Mouse (Mus musculus) brown adipose tissue, adult 24 weeks (tissue): ENCODE measurements around the gene Ctbp1. TPM values are rescaled to one million over a fixed set of nuclear protein-coding genes. Genes with fewer than 3 reads are reported as not detected.
A peak's percentile ranks its signal among the peaks of the same experiment; 100 is the strongest.

ENCODE experiments used
- H3K27ac ChIP-seq: fragments of 200-500 bp; replicated peaks from 2 replicates; pipeline ENCODE4 v1.5.1; 2012; ENCODE audit warnings: low read depth, mild to moderate bottlenecking, low read length
- H3K4me1 ChIP-seq: fragments of 200-500 bp; 2 replicates; pipeline ENCODE4 v1.6.1; 2012; ENCODE audit warnings: low read length, mixed read lengths; ENCODE audit not compliant: control insufficient read depth, insufficient read depth, insufficient read length
- H3K4me3 ChIP-seq: fragments of 200-500 bp; 2 replicates; pipeline ENCODE4 v1.5.1; 2012; ENCODE audit warnings: low read depth, mild to moderate bottlenecking, low read length, moderate library complexity; ENCODE audit not compliant: insufficient read depth
- polyA plus RNA-seq: library from polyadenylated mRNA; stranded (reverse); fragments of >200 nt; gene quantifications from 2 replicates; pipeline ENCODE4 v1.2.4, GENCODE M21; 2012; ENCODE audit not compliant: missing spikeins, insufficient read depth, insufficient read length

Gene Ctbp1
- polyA plus RNA-seq, 1 experiment, result 75.4 TPM

- Histone ChIP-seq H3K4me3 (no peak overlapping the region), H3K27ac (no peak overlapping the region), H3K4me1 (peaks cover 10% of the 10 kb centered on the region)
Measured at GRCm38 (mm10) chr5:33228428-33228827, 46.4 kb downstream of the Ctbp1 start.

- Histone ChIP-seq H3K27ac (no peak overlapping the region), H3K4me3 (no peak overlapping the region), H3K4me1 (peaks cover 26% of the 10 kb centered on the region)
Measured at GRCm38 (mm10) chr5:33225673-33226072, 49.1 kb downstream of the Ctbp1 start.

GRCm38 (mm10) chr5:33224491-33224890 lies 50.3 kb downstream of the Ctbp1 start:
- Histone ChIP-seq H3K4me3 (no peak overlapping the region), H3K4me1 (peaks cover 29% of the 10 kb centered on the region), H3K27ac (no peak overlapping the region)

GRCm38 (mm10) chr5:33222841-33223744 lies 51.7 kb downstream of the Ctbp1 start:
- Histone ChIP-seq H3K27ac (peak overlapping the region; percentile 94), H3K4me1 (peaks cover 33% of the 10 kb centered on the region), H3K4me3 (no peak overlapping the region)

- H3K4me1 ChIP-seq, result peaks cover 40% of the 10 kb centered on the region
- H3K27ac ChIP-seq, result peak overlapping the region; percentile 94
Measured at GRCm38 (mm10) chr5:33222389-33222788, 52.4 kb downstream of the Ctbp1 start.

GRCm38 (mm10) chr5:33220350-33221044 lies 54.3 kb downstream of the Ctbp1 start:
- no peak overlapping the region for H3K4me3 ChIP-seq
- no peak overlapping the region for H3K27ac ChIP-seq
- H3K4me1 ChIP-seq, result peaks cover 42% of the 10 kb centered on the region

More at GRCm38 (mm10) chr5:33222389-33222788, 52.4 kb downstream of the Ctbp1 start:
- H3K4me3 ChIP-seq, result no peak overlapping the region

- H3K27ac ChIP-seq, result no peak overlapping the region
- peaks cover 47% of the 10 kb centered on the region for H3K4me1 ChIP-seq
- no peak overlapping the region for H3K4me3 ChIP-seq
Measured at GRCm38 (mm10) chr5:33219831-33220230, 55.0 kb downstream of the Ctbp1 start.

- H3K4me1 ChIP-seq, result peaks cover 56% of the 10 kb centered on the region
- H3K27ac ChIP-seq, result no peak overlapping the region
Measured at GRCm38 (mm10) chr5:33218746-33219449, 55.9 kb downstream of the Ctbp1 start.

GRCm38 (mm10) chr5:33218081-33218480 lies 56.7 kb downstream of the Ctbp1 start, which contains the start of gene Spon2:
Spon2 (minus strand) TSS chr5:33218455.
- H3K4me3 ChIP-seq, result no peak within 1 kb of the TSS
- no peak within 1 kb of the TSS for H3K27ac ChIP-seq
- H3K4me1 ChIP-seq, result peaks cover 62% of the 10 kb centered on the region

More at GRCm38 (mm10) chr5:33218746-33219449, 55.9 kb downstream of the Ctbp1 start:
- H3K4me3 ChIP-seq, result no peak overlapping the region

GRCm38 (mm10) chr5:33217663-33218062 lies 57.1 kb downstream of the Ctbp1 start:
- Histone ChIP-seq H3K27ac (no peak overlapping the region), H3K4me3 (no peak overlapping the region), H3K4me1 (peaks cover 62% of the 10 kb centered on the region)

- H3K27ac ChIP-seq, result no peak overlapping the region
- peaks cover 47% of the 10 kb centered on the region for H3K4me1 ChIP-seq
- no peak overlapping the region for H3K4me3 ChIP-seq
Measured at GRCm38 (mm10) chr5:33214723-33215122, 60.1 kb downstream of the Ctbp1 start.

- Histone ChIP-seq H3K4me3 (no peak overlapping the region), H3K4me1 (peaks cover 40% of the 10 kb centered on the region), H3K27ac (no peak overlapping the region)
Measured at GRCm38 (mm10) chr5:33211254-33211653, 63.5 kb downstream of the Ctbp1 start.

GRCm38 (mm10) chr5:33210515-33210914 lies 64.3 kb downstream of the Ctbp1 start:
- Histone ChIP-seq H3K4me1 (peaks cover 38% of the 10 kb centered on the region), H3K4me3 (no peak overlapping the region), H3K27ac (0 out of 2 replicates have a peak overlapping the region, but pooled peaks have one; percentile 7)

- Histone ChIP-seq H3K4me3 (no peak overlapping the region), H3K4me1 (peaks cover 22% of the 10 kb centered on the region), H3K27ac (no peak overlapping the region)
Measured at GRCm38 (mm10) chr5:33208533-33209245, 66.1 kb downstream of the Ctbp1 start.
